Mouse (Mus musculus) ES-CJ7 (cell line): Measurements from ENCODE around the gene Rbl1.
"Not testable (repeated sequence)": the region's sequence is repeated elsewhere in the genome, so short reads cannot be mapped to it uniquely, and the experiment has no call there.

ENCODE experiments used
- DNase-seq: peaks from one replicate; pipeline ENCODE4 v3.0.0; 2011; ENCODE audit warnings: low read depth, low spot score

Rbl1 gene

GRCm38 (mm10) chr2:157204366-157205218 lies at the start of gene Rbl1:
Gene Rbl1, minus strand, starts transcription at chr2:157204534.
- peak; percentile 92 for DNase-seq

GRCm38 (mm10) chr2:157248111-157248510 lies 43.8 kb upstream of the Rbl1 start:
- DNase-seq: peak; percentile 92

GRCm38 (mm10) chr2:157245603-157246002 lies 41.3 kb upstream of the Rbl1 start:
- DNase-seq: peak; percentile 24

GRCm38 (mm10) chr2:157245001-157245400 lies 40.7 kb upstream of the Rbl1 start:
- no peak for DNase-seq

GRCm38 (mm10) chr2:157235946-157236345 lies 31.6 kb upstream of the Rbl1 start:
- peak; percentile 52 for DNase-seq

- not testable (repeated sequence) for DNase-seq
Measured at GRCm38 (mm10) chr2:157221916-157222315, 17.6 kb upstream of the Rbl1 start.

- no peak for DNase-seq
Measured at GRCm38 (mm10) chr2:157220108-157220507, 15.8 kb upstream of the Rbl1 start.

GRCm38 (mm10) chr2:157211731-157212130 lies 7.4 kb upstream of the Rbl1 start:
- DNase-seq: no peak

- DNase-seq: peak; percentile 83
Measured at GRCm38 (mm10) chr2:157203459-157204365, 622 bp downstream of the Rbl1 start.

GRCm38 (mm10) chr2:157203026-157203425 lies 1.3 kb downstream of the Rbl1 start:
- DNase-seq: no peak

- no peak for DNase-seq
Measured at GRCm38 (mm10) chr2:157202361-157202760, 2.0 kb downstream of the Rbl1 start.

GRCm38 (mm10) chr2:157201081-157201830 lies 3.1 kb downstream of the Rbl1 start:
- no peak for DNase-seq

GRCm38 (mm10) chr2:157198405-157198804 lies 5.9 kb downstream of the Rbl1 start:
- DNase-seq: not testable (repeated sequence)

GRCm38 (mm10) chr2:157190651-157191050 lies 13.7 kb downstream of the Rbl1 start:
- peak; percentile 32 for DNase-seq

- no peak for DNase-seq
Measured at GRCm38 (mm10) chr2:157187223-157187622, 17.1 kb downstream of the Rbl1 start.

GRCm38 (mm10) chr2:157186504-157186903 lies 17.8 kb downstream of the Rbl1 start:
- DNase-seq: peak; percentile 83

- DNase-seq: no peak
Measured at GRCm38 (mm10) chr2:157185022-157185660, 19.2 kb downstream of the Rbl1 start.

- DNase-seq: no peak
Measured at GRCm38 (mm10) chr2:157178167-157178566, 26.2 kb downstream of the Rbl1 start.

GRCm38 (mm10) chr2:157176248-157176647 lies 28.1 kb downstream of the Rbl1 start:
- DNase-seq: no peak

- peak; percentile 28 for DNase-seq
Measured at GRCm38 (mm10) chr2:157174416-157174815, 29.9 kb downstream of the Rbl1 start.

GRCm38 (mm10) chr2:157173555-157173954 lies 30.8 kb downstream of the Rbl1 start:
- no peak for DNase-seq
